Comparison of ENCODE assay signal across 11 mouse cellular contexts in genomic region chr4:102497221-102497620, GRCm38 (mm10).
"Had no signal": no experiment of that assay in that cellular context is flagged by ENCODE, and none has a peak within 500 bp of the region (broad histone marks: within the 10 kb centered on the region; RNA-seq: fewer than 3 reads in every experiment).

No protein-coding gene starts in this region.

- ATAC-seq: inflammation-experienced regulatory T-cells, adult 6 months; intestine, postnatal 0 days; midbrain, embryonic 16.5 days had no signal

- H3K27me3 ChIP-seq: midbrain, embryonic 12.5 days had no signal

- H3K36me3 ChIP-seq: limb, embryonic 12.5 days; midbrain, embryonic 12.5 days had no signal

- H3K27ac ChIP-seq: left cerebral cortex, adult 2 months; limb, embryonic 12.5 days; liver, embryonic 14.5 days; midbrain, embryonic 12.5 days had no signal

- H3K9ac ChIP-seq: limb, embryonic 12.5 days; liver, embryonic 14.5 days; midbrain, embryonic 12.5 days had no signal

- H3K9me3 ChIP-seq: limb, embryonic 12.5 days; midbrain, embryonic 12.5 days had no signal

- H3K4me2 ChIP-seq: limb, embryonic 12.5 days; midbrain, embryonic 12.5 days had no signal

- DNase-seq: lung, adult 18-20 months; spleen, adult 18-20 months; thymus, adult 18-20 months; thymus, postnatal 25 days had no signal

- H3K4me3 ChIP-seq: left cerebral cortex, adult 2 months; limb, embryonic 12.5 days; midbrain, embryonic 12.5 days had no signal
